Mouse (Mus musculus) C3H10T1/2 (cell line): ENCODE results near the gene Trim71. TPM values are rescaled to one million over a fixed set of nuclear protein-coding genes. Genes with fewer than 3 reads are reported as not detected.

Experiments
- polyA plus RNA-seq, 2 experiments: library from polyadenylated mRNA; unstranded; fragments of >200 nt; fragmentation: generic; extraction: Trizol; gene quantifications; one replicate each; pipeline ENCODE4 v1.2.1; 2012; ENCODE audit warnings: missing spikeins in 2 of 2

Gene Trim71
- not detected for polyA plus RNA-seq

GRCm38 (mm10) chr9:114563761-114564606, at the start of gene Trim71:
Trim71 (minus strand) TSS chr9:114564369.

GRCm38 (mm10) chr9:114515364-114515763, 48.8 kb downstream of the Trim71 start, which contains the start of gene C130032M10Rik:
C130032M10Rik (plus strand) TSS chr9:114515697.

GRCm38 (mm10) chr9:114504816-114505215, 59.4 kb downstream of the Trim71 start, which contains the start of gene Ccr4:
Ccr4 (minus strand) TSS chr9:114504916.

Other genes starting within 250 kb of the Trim71 start
- gene Bcl2a1c, start 234.2 kb downstream of the Trim71 start, polyA plus RNA-seq = not detected
- 100 to 1,000 TPM; 155 to 278 TPM for gene Crtap, start 173.7 kb downstream of the Trim71 start, polyA plus RNA-seq
- 10 to 100 TPM; 15.7 to 50.5 TPM for gene Glb1, start 163.3 kb downstream of the Trim71 start, polyA plus RNA-seq
- gene Tmppe, start 163.3 kb downstream of the Trim71 start, polyA plus RNA-seq = 1 to 10 TPM in 1 of 2 experiments, under 1 TPM in 1; 0.36 to 1.5 TPM
- gene Ccr4, start 59.5 kb downstream of the Trim71 start, polyA plus RNA-seq = not detected
- gene C130032M10Rik, start 48.7 kb downstream of the Trim71 start, polyA plus RNA-seq = not detected
- 10 to 100 TPM in 1 of 2 experiments, 1 to 10 TPM in 1; 8.4 to 30.7 TPM for gene Cnot10, start 75.8 kb upstream of the Trim71 start, polyA plus RNA-seq
- 10 to 100 TPM in 1 of 2 experiments, 1 to 10 TPM in 1; 3.0 to 22.2 TPM for gene Dync1li1, start 124.4 kb upstream of the Trim71 start, polyA plus RNA-seq
- 1 to 10 TPM in 1 of 2 experiments, under 1 TPM in 1; 0.66 to 9.0 TPM for gene Cmtm6, start 166.7 kb upstream of the Trim71 start, polyA plus RNA-seq
- 10 to 100 TPM; 78.2 to 85.5 TPM for gene Cmtm7, start 217.5 kb upstream of the Trim71 start, polyA plus RNA-seq